Mouse (Mus musculus) ES-Bruce4 (cell line): ENCODE results near the gene Rbl1. TPM values are rescaled to one million over a fixed set of nuclear protein-coding genes. Genes with fewer than 3 reads are reported as not detected.

ENCODE experiments used
- H3K27ac ChIP-seq: 2 replicates; pipeline ENCODE4 v1.5.1; 2012; ENCODE audit warnings: low read length, inconsistent platforms; ENCODE audit not compliant: insufficient read depth
- H3K27me3 ChIP-seq: 2 replicates; pipeline ENCODE4 v1.6.1; 2012; ENCODE audit warnings: mild to moderate bottlenecking, low read length, inconsistent platforms; ENCODE audit not compliant: control insufficient read depth, poor library complexity, insufficient read depth, severe bottlenecking
- H3K36me3 ChIP-seq: 2 replicates; pipeline ENCODE4 v1.6.1; 2012; ENCODE audit warnings: inconsistent platforms, mild to moderate bottlenecking, low read length, moderate library complexity; ENCODE audit not compliant: control insufficient read depth, poor library complexity, insufficient read depth, severe bottlenecking
- H3K4me1 ChIP-seq: one replicate; pipeline ENCODE4 v1.8.1; 2011; ENCODE audit warnings: low read length; ENCODE audit not compliant: control insufficient read depth, insufficient read depth
- H3K4me3 ChIP-seq: 2 replicates; pipeline ENCODE4 v1.5.1; 2011; ENCODE audit warnings: low read depth, mild to moderate bottlenecking, low read length
- H3K9ac ChIP-seq: 2 replicates; pipeline ENCODE4 v1.6.1; 2012; ENCODE audit warnings: low read depth, mild to moderate bottlenecking, inconsistent platforms; ENCODE audit not compliant: poor library complexity, severe bottlenecking
- H3K9me3 ChIP-seq: replicated peaks from 2 replicates; pipeline ENCODE4 v1.6.1; 2012; ENCODE audit warnings: mild to moderate bottlenecking, low read length, inconsistent platforms; ENCODE audit not compliant: control insufficient read depth, poor library complexity, insufficient read depth, severe bottlenecking
- CTCF ChIP-seq: IDR thresholded peaks from one replicate; pipeline ENCODE4 v1.8.1; 2011; ENCODE audit warnings: low read depth, low read length
- EP300 ChIP-seq: IDR thresholded peaks from 2 replicates; pipeline ENCODE4 v1.6.1; 2011; ENCODE audit warnings: low read depth, low read length; ENCODE audit not compliant: insufficient read depth
- POLR2A ChIP-seq: IDR thresholded peaks from one replicate; pipeline ENCODE4 v1.8.1; 2011; ENCODE audit warnings: low read length; ENCODE audit not compliant: insufficient read depth
- polyA plus RNA-seq: library from polyadenylated mRNA; stranded (reverse); fragments of >200 nt; gene quantifications from 2 replicates; pipeline ENCODE4 v1.2.4, GENCODE M21; 2011; ENCODE audit warnings: low read depth; ENCODE audit not compliant: missing spikeins, insufficient read depth, insufficient read length

The Rbl1 gene
- polyA plus RNA-seq, 1 experiment, result 23.8 TPM

DNA sequence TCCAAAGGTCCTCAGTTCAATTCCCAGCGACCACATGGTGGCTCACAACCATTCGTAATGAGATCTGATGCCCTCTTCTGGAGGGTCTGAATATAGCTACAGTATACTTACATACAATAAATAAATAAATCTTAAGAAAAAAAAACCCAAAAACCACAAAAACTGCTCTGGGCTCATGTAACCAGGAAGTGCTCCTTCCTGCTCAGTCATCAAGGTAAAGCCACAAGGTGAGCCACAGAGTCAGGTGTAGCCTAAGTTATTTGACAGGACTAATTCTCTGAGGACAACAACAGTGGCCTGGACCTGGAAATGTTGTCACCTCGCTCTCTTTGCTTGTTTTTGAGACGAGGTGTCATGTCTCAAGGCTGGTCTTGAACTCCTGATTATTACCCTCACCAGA is 13.7 kb downstream of the Rbl1 start:
- H3K27me3 ChIP-seq, result no peaks in the 10 kb centered on the region
- no peak overlapping the region for H3K4me3 ChIP-seq
- H3K4me1 ChIP-seq, result no peaks in the 10 kb centered on the region
- no peaks in the 10 kb centered on the region for H3K9me3 ChIP-seq
- TF ChIP-seq EP300 (no peak), POLR2A (no peak), CTCF (no peak)
- H3K36me3 ChIP-seq, result peaks cover 14% of the 10 kb centered on the region
- no peak overlapping the region for H3K27ac ChIP-seq
- H3K9ac ChIP-seq, result no peak overlapping the region

DNA sequence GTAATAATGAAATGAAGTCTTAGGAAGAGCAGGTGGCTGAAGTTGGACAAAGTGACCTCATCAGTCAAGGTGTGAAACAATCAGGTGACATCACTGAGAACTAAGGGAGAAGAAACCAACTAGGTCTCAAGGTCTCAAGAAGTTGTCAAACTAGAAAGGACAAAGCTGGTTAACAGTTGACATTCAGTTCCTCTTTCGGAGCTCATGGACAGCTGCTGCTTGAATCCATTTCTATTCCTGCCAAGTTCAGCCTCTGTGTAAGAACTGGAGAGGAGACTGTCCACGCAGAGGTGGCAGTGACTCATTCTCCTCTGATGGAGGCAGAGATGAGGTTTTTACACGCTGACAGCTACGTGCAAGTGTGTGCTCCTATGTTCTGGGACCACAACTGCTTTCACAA is 17.1 kb downstream of the Rbl1 start:
- Histone ChIP-seq H3K4me3 (no peak overlapping the region), H3K9ac (no peak overlapping the region), H3K27ac (no peak overlapping the region), H3K4me1 (no peaks in the 10 kb centered on the region), H3K27me3 (no peaks in the 10 kb centered on the region), H3K36me3 (peaks cover 9% of the 10 kb centered on the region), H3K9me3 (no peaks in the 10 kb centered on the region)
- TF ChIP-seq EP300 (no peak), CTCF (no peak), POLR2A (no peak)

DNA sequence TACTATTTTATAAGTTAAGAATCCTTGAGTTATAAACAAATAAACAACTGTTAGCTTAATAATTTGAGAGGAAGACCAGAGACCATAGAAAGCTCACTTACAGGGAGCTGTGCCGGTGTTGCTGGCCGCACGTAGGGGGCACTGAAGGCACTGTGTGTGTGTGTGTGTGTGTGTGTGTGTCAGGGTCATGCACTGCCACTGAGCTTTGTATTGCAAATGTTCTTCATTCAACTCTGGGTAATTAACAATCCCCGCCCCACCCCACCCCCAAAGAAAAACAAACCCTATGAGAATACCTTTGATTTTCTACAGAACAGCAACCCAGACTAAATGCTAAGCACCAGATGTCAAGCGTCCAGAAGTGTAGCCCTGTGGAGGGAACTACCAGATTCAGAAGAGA is 17.8 kb downstream of the Rbl1 start:
- Histone ChIP-seq H3K27me3 (no peaks in the 10 kb centered on the region), H3K9me3 (no peaks in the 10 kb centered on the region), H3K27ac (no peak overlapping the region), H3K4me1 (no peaks in the 10 kb centered on the region), H3K36me3 (peaks cover 6% of the 10 kb centered on the region; the same call in 1 of the 2 replicates), H3K9ac (no peak overlapping the region), H3K4me3 (no peak overlapping the region)
- TF ChIP-seq EP300, result peak; percentile 96
- no peak for TF ChIP-seq CTCF
- TF ChIP-seq POLR2A, result no peak

DNA sequence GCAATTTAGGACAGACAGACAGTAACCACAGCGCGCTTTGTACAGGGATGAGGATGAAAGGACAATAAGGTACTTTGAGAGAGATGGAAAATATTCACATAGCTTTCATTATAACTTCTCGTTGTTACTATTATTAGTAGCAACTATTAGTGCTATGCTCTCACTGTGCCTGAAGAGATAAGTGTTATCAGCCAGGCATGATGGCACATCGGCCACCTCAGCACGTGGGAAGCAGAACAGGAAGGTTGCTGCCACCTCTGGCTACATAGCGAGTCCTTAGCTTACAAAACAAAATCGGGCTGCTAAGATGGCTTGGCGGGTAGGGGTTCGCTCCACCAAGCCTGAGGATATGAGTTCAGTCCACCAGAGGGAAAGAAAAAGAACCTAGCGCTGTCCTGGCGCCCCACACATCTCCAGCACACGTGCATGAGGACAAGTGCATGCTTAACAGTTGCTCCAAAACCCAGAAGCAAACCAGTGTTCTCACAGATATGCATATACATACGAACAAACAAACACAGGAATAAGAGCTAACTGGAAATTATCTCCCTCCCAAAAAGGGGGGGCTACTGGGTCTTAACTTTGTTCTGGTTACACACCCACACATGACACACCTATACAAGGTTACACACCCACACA is 19.2 kb downstream of the Rbl1 start:
- Histone ChIP-seq H3K4me3 (no peak overlapping the region), H3K9me3 (no peaks in the 10 kb centered on the region), H3K4me1 (no peaks in the 10 kb centered on the region), H3K36me3 (peaks cover 6% of the 10 kb centered on the region; the same call in 1 of the 2 replicates), H3K9ac (no peak overlapping the region), H3K27ac (no peak overlapping the region), H3K27me3 (no peaks in the 10 kb centered on the region)
- TF ChIP-seq POLR2A (no peak), EP300 (no peak), CTCF (no peak)

DNA sequence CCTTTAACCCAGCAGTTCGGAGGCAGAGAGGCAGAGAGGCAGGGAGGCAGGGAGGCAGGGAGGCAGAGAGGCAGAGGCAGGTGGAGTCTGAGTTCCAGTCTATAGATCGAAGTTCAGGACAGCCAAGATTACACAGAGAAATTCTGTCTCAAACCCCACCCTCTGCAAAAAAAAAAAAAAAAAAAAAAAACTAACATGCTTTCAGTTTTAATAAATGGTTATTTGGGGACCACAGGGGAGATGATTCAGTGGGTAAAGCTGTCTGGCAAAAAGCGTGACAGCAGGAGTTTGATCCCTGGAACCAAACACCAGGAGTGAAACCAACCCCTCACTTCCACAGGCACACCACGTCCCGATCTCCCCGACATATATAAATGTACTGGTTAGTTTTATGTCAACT is 26.2 kb downstream of the Rbl1 start:
- no peaks in the 10 kb centered on the region for H3K27me3 ChIP-seq
- no peak overlapping the region for H3K4me3 ChIP-seq
- TF ChIP-seq CTCF, result no peak
- no peak for TF ChIP-seq POLR2A
- TF ChIP-seq EP300, result no peak
- no peaks in the 10 kb centered on the region for H3K4me1 ChIP-seq
- peaks cover 5% of the 10 kb centered on the region; the same call in 1 of the 2 replicates for H3K36me3 ChIP-seq
- H3K27ac ChIP-seq, result no peak overlapping the region
- H3K9ac ChIP-seq, result no peak overlapping the region
- no peaks in the 10 kb centered on the region for H3K9me3 ChIP-seq

DNA sequence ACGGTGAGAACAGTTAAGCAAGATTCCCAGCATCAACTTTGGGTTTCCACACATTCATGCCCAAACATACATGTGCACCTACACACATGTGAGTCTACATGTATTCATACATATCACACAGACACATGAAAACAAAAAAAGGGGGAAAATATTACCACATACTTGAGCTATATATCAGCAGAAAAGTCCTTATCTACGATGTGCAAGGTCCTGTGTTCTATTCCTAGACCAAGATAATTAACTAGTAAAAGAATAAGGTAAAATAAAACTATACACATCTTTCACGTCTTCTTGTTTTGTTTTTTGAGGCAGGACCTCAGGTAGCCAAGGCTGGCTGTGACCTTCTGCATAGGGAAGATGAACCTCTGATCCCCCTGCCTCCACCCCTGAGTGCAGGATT is 28.1 kb downstream of the Rbl1 start:
- Histone ChIP-seq H3K4me1 (no peaks in the 10 kb centered on the region), H3K4me3 (no peak overlapping the region), H3K9me3 (no peaks in the 10 kb centered on the region), H3K36me3 (peaks cover 5% of the 10 kb centered on the region; the same call in 1 of the 2 replicates), H3K27ac (no peak overlapping the region), H3K27me3 (no peaks in the 10 kb centered on the region), H3K9ac (no peak overlapping the region)
- TF ChIP-seq EP300 (no peak), CTCF (no peak), POLR2A (no peak)
